Mouse (Mus musculus) megakaryocyte-erythroid progenitor cell, adult 5 weeks (primary cell): ENCODE measurements around the gene Bub1. TPM values are rescaled to one million over a fixed set of nuclear protein-coding genes. Genes with fewer than 3 reads are reported as not detected.

Source experiments
- polyA plus RNA-seq: library from polyadenylated mRNA; stranded (reverse); fragments of >175 nt; gene quantifications from 2 replicates; pipeline ENCODE4 v1.2.3, GENCODE M21; 2012

Gene Bub1
- polyA plus RNA-seq: 4.1 and 4.9 TPM in 2 replicates

GRCm38 (mm10) chr2:127831401-127832102 lies at the start of gene Bub1:
Gene Bub1, minus strand, starts transcription at chr2:127831865.

DNA sequence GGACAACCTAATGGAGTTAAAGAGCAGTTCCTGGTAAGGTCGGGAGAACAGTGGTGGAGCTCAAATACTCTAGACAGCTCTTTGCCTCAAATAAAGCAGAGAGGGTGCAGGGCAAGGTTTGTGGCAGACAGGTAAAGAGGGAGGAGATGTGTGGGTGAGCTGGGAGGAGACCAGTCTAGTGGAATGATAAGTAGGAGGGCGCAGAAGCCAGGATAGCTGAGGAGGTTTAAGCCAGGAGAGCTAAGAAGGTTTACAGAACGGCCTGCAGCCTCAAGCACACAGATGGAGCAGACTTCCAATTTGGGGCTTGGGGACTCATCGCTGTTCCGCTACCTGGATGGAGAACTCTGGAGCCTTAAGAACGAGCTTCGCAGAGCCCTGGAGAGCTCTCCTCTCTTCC lies 6.9 kb upstream of the Bub1 start, which contains the start of gene Acoxl:
Gene Acoxl, plus strand, starts transcription at position 301 of the 400 bp plus-strand sequence.

GRCm38 (mm10) chr2:127791919-127792603 lies 39.6 kb downstream of the Bub1 start, which contains the start of gene Mtln:
Gene Mtln, minus strand, starts transcription at chr2:127792488.

DNA sequence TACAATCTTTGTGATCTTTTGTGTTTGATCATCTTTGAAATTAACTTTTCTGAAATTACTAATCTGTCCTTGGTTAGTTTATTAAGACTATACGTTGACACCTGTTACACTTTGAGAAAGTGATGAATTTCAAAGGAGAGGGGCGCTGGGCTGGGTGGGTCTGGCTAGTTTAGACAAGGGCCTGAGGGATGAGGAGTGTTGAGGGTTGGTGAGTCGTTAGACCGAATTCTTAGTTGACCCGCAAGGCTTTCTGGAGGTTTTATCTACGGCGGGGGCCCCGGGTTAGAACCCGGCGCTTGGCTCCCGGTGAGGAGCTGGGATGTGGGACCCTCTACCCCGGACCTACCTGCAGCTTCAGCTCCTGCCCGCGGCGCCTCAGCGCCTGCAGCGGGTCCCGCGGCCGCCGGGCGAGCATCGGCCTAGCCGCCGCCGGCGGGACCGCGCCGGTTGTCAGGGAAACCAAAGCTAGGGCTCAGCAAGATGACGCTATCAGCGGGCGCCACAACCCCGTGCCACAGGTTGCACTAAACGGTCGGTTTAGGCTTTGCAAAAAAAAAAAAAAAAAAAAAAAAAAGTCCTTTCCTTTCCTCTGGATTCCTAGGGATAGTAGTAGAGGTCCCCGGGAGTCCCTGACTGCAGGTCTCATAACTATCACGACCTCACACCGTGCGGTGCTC lies 43.1 kb downstream of the Bub1 start, which contains the start of gene Nphp1:
Gene Nphp1, minus strand, starts transcription at position 458 of the 677 bp plus-strand sequence.

Other genes with a start within 250 kb of the Bub1 start
- gene Zfp661, start 244.8 kb downstream of the Bub1 start, polyA plus RNA-seq: 0.17 and 0.24 TPM in 2 replicates
- gene Mrps5, start 244.6 kb downstream of the Bub1 start, polyA plus RNA-seq: 165 and 196 TPM in 2 replicates
- not detected in 2 replicates for gene Mal, start 175.2 kb downstream of the Bub1 start, polyA plus RNA-seq
- gene Mall, start 101.9 kb downstream of the Bub1 start, polyA plus RNA-seq: not detected in 2 replicates
- gene Nphp1, start 43.0 kb downstream of the Bub1 start, polyA plus RNA-seq: 4.1 and 7.1 TPM in 2 replicates
- gene Mtln, start 39.4 kb downstream of the Bub1 start, polyA plus RNA-seq: 69.8 and 79.8 TPM in 2 replicates
- gene Acoxl, start 7.0 kb upstream of the Bub1 start, polyA plus RNA-seq: 0.14 TPM in 1 of 2 replicates, not detected in the other